Mouse (Mus musculus): ENCODE measurements around the gene Zc2hc1c.

- TF ChIP-seq POLR2A (IDR thresholded peaks at IDR 0.05; ENCODE audit: extremely low read depth, insufficient read depth, low read length) (no peak), CTCF (IDR thresholded peaks at IDR 0.05; ENCODE audit: extremely low read depth, insufficient read depth, low read length) (no peak)
Observed at GRCm38 (mm10) chr12:85345559-85345958, 57.2 kb downstream of the Zc2hc1c start.
